Mouse (Mus musculus) monocyte, adult 2 months (primary cell): Measurements from ENCODE around the gene Trappc4.
"Not testable (repeated sequence)": the region's sequence is repeated elsewhere in the genome, so short reads cannot be mapped to it uniquely, and the experiment has no call there.

Source experiments
- DNase-seq, 2 experiments: peaks; one replicate each; pipeline ENCODE4 v3.0.0; 2022; ENCODE audit warnings: low spot score in 2 of 2, low read depth in 1 of 2

Trappc4 gene

GRCm38 (mm10) chr9:44406906-44407751 lies at the start of gene Trappc4, which contains the start of gene Rps25:
Gene Trappc4, minus strand, starts transcription at chr9:44407600.
Gene Rps25, plus strand, starts transcription at chr9:44407139.
- peak; percentile 82 to 90 for DNase-seq

- DNase-seq = no peak
Observed at GRCm38 (mm10) chr9:44454891-44455220, 47.5 kb upstream of the Trappc4 start, which contains the start of gene Upk2. Gene Upk2, minus strand, starts transcription at chr9:44454976.

GRCm38 (mm10) chr9:44454132-44454890 lies 46.9 kb upstream of the Trappc4 start:
- DNase-seq = peak; percentile 32 to 71

GRCm38 (mm10) chr9:44450387-44450786 lies 43.0 kb upstream of the Trappc4 start:
- no peak for DNase-seq

- not testable (repeated sequence) for DNase-seq
Observed at GRCm38 (mm10) chr9:44444402-44445025, 37.1 kb upstream of the Trappc4 start.

- no peak for DNase-seq
Observed at GRCm38 (mm10) chr9:44440961-44441360, 33.6 kb upstream of the Trappc4 start, which contains the start of gene Foxr1. Gene Foxr1, minus strand, starts transcription at chr9:44441136.

GRCm38 (mm10) chr9:44435747-44436146 lies 28.3 kb upstream of the Trappc4 start:
- DNase-seq = peak; percentile 44 to 56

- DNase-seq = no peak
Observed at GRCm38 (mm10) chr9:44432577-44433185, 25.3 kb upstream of the Trappc4 start.

- DNase-seq = no peak
Observed at GRCm38 (mm10) chr9:44423576-44423975, 16.2 kb upstream of the Trappc4 start.

- DNase-seq = no peak
Observed at GRCm38 (mm10) chr9:44420280-44420898, 13.0 kb upstream of the Trappc4 start.

GRCm38 (mm10) chr9:44419730-44420129 lies 12.3 kb upstream of the Trappc4 start:
- not testable (repeated sequence) for DNase-seq

- no peak for DNase-seq
Observed at GRCm38 (mm10) chr9:44418519-44419385, 11.4 kb upstream of the Trappc4 start, which contains the start of gene Ccdc84. Gene Ccdc84, minus strand, starts transcription at chr9:44418569.

- DNase-seq = peak; percentile 83 to 92
Observed at GRCm38 (mm10) chr9:44417892-44418363, 10.5 kb upstream of the Trappc4 start.

- DNase-seq = no peak
Observed at GRCm38 (mm10) chr9:44417156-44417891, 9.9 kb upstream of the Trappc4 start.

- DNase-seq = no peak
Observed at GRCm38 (mm10) chr9:44412781-44413180, 5.4 kb upstream of the Trappc4 start.

GRCm38 (mm10) chr9:44412306-44412705 lies 4.9 kb upstream of the Trappc4 start:
- DNase-seq = no peak

- DNase-seq = no peak
Observed at GRCm38 (mm10) chr9:44411601-44412130, 4.3 kb upstream of the Trappc4 start.

GRCm38 (mm10) chr9:44410647-44411336 lies 3.4 kb upstream of the Trappc4 start:
- no peak for DNase-seq
